Mouse (Mus musculus) brain, embryonic 14.5 days (tissue): ENCODE data around the gene Gpr137.

Source experiments
- CTCF ChIP-seq: fragments of 200-500 bp; IDR thresholded peaks from 2 replicates; pipeline ENCODE4 v1.5.1; 2012; ENCODE audit warnings: inconsistent platforms, mild to moderate bottlenecking, moderate library complexity, borderline replicate concordance; ENCODE audit not compliant: insufficient read depth, insufficient read length; ENCODE audit errors: extremely low read depth
- POLR2A ChIP-seq: fragments of 200-500 bp; IDR thresholded peaks from 2 replicates; pipeline ENCODE4 v1.6.1; 2012; ENCODE audit warnings: mild to moderate bottlenecking, inconsistent platforms, borderline replicate concordance; ENCODE audit not compliant: poor library complexity, insufficient read depth, insufficient read length, severe bottlenecking; ENCODE audit errors: extremely low read depth

GRCm38 (mm10) chr19:6919876-6920740 lies 22.2 kb downstream of the Gpr137 start:
- no peak for TF ChIP-seq POLR2A
- no peak for TF ChIP-seq CTCF
